Comparison of ENCODE assay signal across 8 mouse cellular contexts in genomic region chr11:103332186-103332889, GRCm38 (mm10). TPM values are rescaled to one million over a fixed set of nuclear protein-coding genes. Genes with fewer than 3 reads are reported as not detected.
DNase-seq lines count a peak whose midpoint lies in the region; ATAC-seq and TF ChIP-seq lines count a peak whose summit lies in the region.

No protein-coding gene starts in this region.

- no peaks in the 10 kb centered on the region for H3K79me2 ChIP-seq in heart, adult 2 months (replicated peaks; ENCODE audit: control insufficient read depth, insufficient read depth, low read length)

- no peaks in the 10 kb centered on the region for H3K4me1 ChIP-seq in embryonic facial prominence, embryonic 11.5 days (ENCODE audit: control insufficient read depth, insufficient read depth, low read length)
- H3K4me1 ChIP-seq in heart, adult 2 months (ENCODE audit: control insufficient read depth, insufficient read depth, low read length): no peaks in the 10 kb centered on the region; the same call in 1 of the 2 replicates
- peaks cover 9% of the 10 kb centered on the region; the same call in 1 of the 2 replicates for H3K4me1 ChIP-seq in kidney, adult 2 months (ENCODE audit: control insufficient read depth, insufficient read depth, low read length)
- H3K4me1 ChIP-seq in limb, embryonic 12.5 days (replicated peaks): peaks cover 15% of the 10 kb centered on the region
- H3K4me1 ChIP-seq in midbrain, embryonic 15.5 days: peaks cover 17% of the 10 kb centered on the region
- H3K4me1 ChIP-seq in spleen, adult 2 months (ENCODE audit: control insufficient read depth, insufficient read depth, insufficient read length): no peaks in the 10 kb centered on the region; the same call in 1 of the 2 replicates

- no peak overlapping the region for H3K9ac ChIP-seq in embryonic facial prominence, embryonic 11.5 days (replicated peaks; ENCODE audit: low read length)
- H3K9ac ChIP-seq in heart, adult 2 months (ENCODE audit: low read depth, low read length): no peak overlapping the region
- H3K9ac ChIP-seq in limb, embryonic 12.5 days (replicated peaks): no peak overlapping the region
- 0 out of 2 replicates have a peak overlapping the region, but pooled peaks have one; percentile 22 for H3K9ac ChIP-seq in midbrain, embryonic 15.5 days

- peak overlapping the region; percentile 37 for H3K4me2 ChIP-seq in embryonic facial prominence, embryonic 11.5 days (ENCODE audit: low read depth, low read length)
- peak overlapping the region; percentile 49 for H3K4me2 ChIP-seq in limb, embryonic 12.5 days
- H3K4me2 ChIP-seq in midbrain, embryonic 15.5 days: peak overlapping the region; percentile 52

- 0 out of 2 replicates have a peak, but pooled peaks have one; percentile 45 for ATAC-seq in embryonic facial prominence, embryonic 11.5 days (replicated peaks; ENCODE audit: insufficient number of reproducible peaks, low FRiP score, low TSS enrichment, low read depth)
- 0 out of 2 replicates have a peak, but pooled peaks have one; percentile 16 for ATAC-seq in limb, embryonic 12.5 days (ENCODE audit: insufficient number of reproducible peaks, insufficient read depth, low FRiP score, low TSS enrichment, low read depth)
- peak; percentile 74 for ATAC-seq in midbrain, embryonic 15.5 days (replicated peaks)

- peaks cover 25% of the 10 kb centered on the region for H3K27me3 ChIP-seq in embryonic facial prominence, embryonic 11.5 days (ENCODE audit: control insufficient read depth, insufficient read depth, low read length)
- H3K27me3 ChIP-seq in heart, adult 2 months (ENCODE audit: control insufficient read depth, insufficient read depth, low read length): no peaks in the 10 kb centered on the region
- H3K27me3 ChIP-seq in kidney, adult 2 months (replicated peaks; ENCODE audit: control insufficient read depth, insufficient read depth, low read length): no peaks in the 10 kb centered on the region
- peaks cover 52% of the 10 kb centered on the region for H3K27me3 ChIP-seq in limb, embryonic 12.5 days
- H3K27me3 ChIP-seq in midbrain, embryonic 15.5 days (replicated peaks): peaks cover 26% of the 10 kb centered on the region
- no peaks in the 10 kb centered on the region for H3K27me3 ChIP-seq in spleen, adult 2 months (ENCODE audit: control insufficient read depth, insufficient read depth, low read length)

- H3K4me3 ChIP-seq in embryonic facial prominence, embryonic 11.5 days (ENCODE audit: low read depth, low read length): peak overlapping the region; percentile 22; the same call in 1 of the 2 replicates
- no peak overlapping the region for H3K4me3 ChIP-seq in heart, adult 2 months
- no peak overlapping the region for H3K4me3 ChIP-seq in kidney, adult 2 months (ENCODE audit: insufficient read depth, low read depth, low read length)
- peak overlapping the region; percentile 25 for H3K4me3 ChIP-seq in limb, embryonic 12.5 days (replicated peaks)
- peak overlapping the region; percentile 29 for H3K4me3 ChIP-seq in midbrain, embryonic 15.5 days
- no peak overlapping the region for H3K4me3 ChIP-seq in spleen, adult 2 months (ENCODE audit: extremely low read depth, insufficient read depth, insufficient read length)

- H3K9me3 ChIP-seq in embryonic facial prominence, embryonic 11.5 days (replicated peaks; ENCODE audit: control insufficient read depth, low read length): no peaks in the 10 kb centered on the region
- no peaks in the 10 kb centered on the region for H3K9me3 ChIP-seq in limb, embryonic 12.5 days
- no peaks in the 10 kb centered on the region for H3K9me3 ChIP-seq in midbrain, embryonic 15.5 days

- TF ChIP-seq CTCF in heart, adult 2 months (IDR thresholded peaks at IDR 0.05): peak; percentile 90
- peak; percentile 91 for TF ChIP-seq CTCF in kidney, adult 2 months (conservative IDR thresholded peaks at IDR 0.05; ENCODE audit: insufficient read depth, insufficient read length, low read depth, low read length)
- peak; percentile 76; the same call in 1 of the 2 replicates for TF ChIP-seq CTCF in spleen, adult 2 months (IDR thresholded peaks at IDR 0.05; ENCODE audit: extremely low read depth, insufficient read depth, insufficient read length, insufficient replicate concordance)

- no peak overlapping the region for H3K27ac ChIP-seq in embryonic facial prominence, embryonic 11.5 days (replicated peaks; ENCODE audit: low read depth, low read length)
- H3K27ac ChIP-seq in heart, adult 2 months: no peak overlapping the region
- no peak overlapping the region for H3K27ac ChIP-seq in kidney, adult 2 months (ENCODE audit: insufficient read depth, low read depth, low read length)
- no peak overlapping the region for H3K27ac ChIP-seq in limb, embryonic 12.5 days
- H3K27ac ChIP-seq in midbrain, embryonic 15.5 days: no peak overlapping the region
- no peak overlapping the region for H3K27ac ChIP-seq in spleen, adult 2 months (ENCODE audit: insufficient read depth, low read length)

- TF ChIP-seq EP300 in heart, adult 2 months (IDR thresholded peaks at IDR 0.05; ENCODE audit: insufficient read depth, low read depth, low read length): peak; percentile 89

- H3K36me3 ChIP-seq in embryonic facial prominence, embryonic 11.5 days (replicated peaks; ENCODE audit: control insufficient read depth, insufficient read depth, low read depth, low read length): no peaks in the 10 kb centered on the region
- H3K36me3 ChIP-seq in heart, adult 2 months (ENCODE audit: control insufficient read depth, insufficient read depth, low read length): no peaks in the 10 kb centered on the region
- no peaks in the 10 kb centered on the region for H3K36me3 ChIP-seq in kidney, adult 2 months (ENCODE audit: control insufficient read depth, insufficient read depth, low read length)
- no peaks in the 10 kb centered on the region for H3K36me3 ChIP-seq in limb, embryonic 12.5 days
- H3K36me3 ChIP-seq in midbrain, embryonic 15.5 days (replicated peaks): no peaks in the 10 kb centered on the region
- H3K36me3 ChIP-seq in spleen, adult 2 months (ENCODE audit: control insufficient read depth, insufficient read depth, low read length): peaks cover 40% of the 10 kb centered on the region

- intact Hi-C loops in heart, adult 2 months (cut with DNase I): loop anchor here (1.0 kb wide), 1 partner anchor 26 kb away; no protein-coding TSS in a partner anchor

- 23% methylated on average over 18 of the region's 18 CpGs for WGBS in embryonic facial prominence, embryonic 11.5 days
- WGBS in heart, adult 2 months: 31% methylated on average over 18 of the region's 18 CpGs
- 32% methylated on average over 18 of the region's 18 CpGs for WGBS in kidney, adult 2 months
- WGBS in limb, embryonic 12.5 days: 25% methylated on average over 18 of the region's 18 CpGs
- 27% methylated on average over 18 of the region's 18 CpGs for WGBS in midbrain, embryonic 15.5 days
- 61% methylated on average over 18 of the region's 18 CpGs for WGBS in spleen, adult 2 months

- peak; percentile 44 for TF ChIP-seq POLR2A in heart, adult 2 months (IDR thresholded peaks at IDR 0.05; ENCODE audit: insufficient read depth, low read depth, low read length)
- no peak for TF ChIP-seq POLR2A in kidney, adult 2 months (IDR thresholded peaks at IDR 0.05; ENCODE audit: low read depth, low read length)
- no peak for TF ChIP-seq POLR2A in spleen, adult 2 months (IDR thresholded peaks at IDR 0.05; ENCODE audit: low read depth, low read length)

- peak; percentile 60 for DNase-seq in urinary bladder, postnatal 10 days (ENCODE audit: low spot score)
- no peak for DNase-seq in urinary bladder, adult 2 months (ENCODE audit: low spot score)
- DNase-seq in embryonic facial prominence, embryonic 11.5 days (ENCODE audit: low spot score): peak; percentile 93
- peak; percentile 82 for DNase-seq in heart, adult 2 months
- DNase-seq in kidney, adult 2 months: peak; percentile 83
- DNase-seq in spleen, adult 2 months (ENCODE audit: low read depth in 1 of 2, low spot score in 2 of 2): peak; percentile 71 to 72

RNA-seq across cellular contexts. Expression of gene Arhgap27, which starts 31.2 kb away (rescaled TPM):
- 22.3 and 23.4 TPM in 2 replicates for polyA plus RNA-seq in urinary bladder, adult 2 months (2012; rRNA removed)
- polyA plus RNA-seq in embryonic facial prominence, embryonic 11.5 days (2014; fragmentation: Nextera tagmentation; extraction: Ambion mirVana): 2.9 and 3.7 TPM in 2 replicates
- 10 to 100 TPM; 14.1 to 22.9 TPM for total RNA-seq in heart, adult 2 months (2021)
- 15.0 and 18.5 TPM in 2 replicates for polyA plus RNA-seq in heart, adult 2 months (2012; rRNA removed)
- 38.4 and 46.8 TPM in 2 replicates for polyA plus RNA-seq in kidney, adult 2 months (2012; rRNA removed)
- 4.8 and 7.1 TPM in 2 replicates for polyA plus RNA-seq in limb, embryonic 12.5 days (2016; fragmentation: Nextera tagmentation; extraction: Ambion mirVana)
- 3.9 and 4.6 TPM in 2 replicates for polyA plus RNA-seq in midbrain, embryonic 15.5 days (2015; fragmentation: Nextera tagmentation; extraction: Ambion mirVana)
- polyA plus RNA-seq in spleen, adult 2 months (2012; rRNA removed): 90.0 and 101 TPM in 2 replicates

Comparison
In these comparisons a context has a peak if more than half of its experiments do, and no peak if none do; other contexts are left out.
1. ATAC-seq: peak in every context shown above with its lines; median percentile 74 in midbrain, embryonic 15.5 days; 45 in embryonic facial prominence, embryonic 11.5 days; 16 in limb, embryonic 12.5 days.
2. H3K4me3 ChIP-seq: peak in embryonic facial prominence, embryonic 11.5 days (single experiment), limb, embryonic 12.5 days (single experiment) and midbrain, embryonic 15.5 days (single experiment); none in heart, adult 2 months (single experiment), kidney, adult 2 months (single experiment) and spleen, adult 2 months (single experiment).
3. Peak in every context shown above with its lines, with median percentiles within 50 percentile points of each other: H3K4me2 ChIP-seq and CTCF ChIP-seq.